Mouse (Mus musculus): Measurements from ENCODE around the gene Ftl1-ps1.

DNA sequence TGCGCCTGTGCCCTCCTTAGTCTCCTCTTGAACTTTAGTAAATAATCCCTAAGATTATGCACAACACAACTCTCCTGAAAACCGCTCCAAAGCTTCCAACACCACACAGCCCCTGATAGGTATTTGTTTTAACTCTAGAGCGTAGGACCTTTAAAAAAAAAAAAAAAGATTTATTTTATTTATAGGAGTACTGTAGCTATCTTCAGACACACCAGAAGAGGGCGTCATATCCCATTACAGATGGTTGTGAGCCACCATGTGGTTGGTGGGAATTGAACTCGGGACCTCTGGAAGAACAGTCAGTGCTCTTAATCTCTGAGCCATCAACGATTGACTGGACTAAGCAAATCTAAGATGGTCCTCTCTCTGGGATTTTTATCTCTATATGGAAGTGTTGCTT is 9.8 kb upstream of the Ftl1-ps1 start:
- TF ChIP-seq CTCF (IDR thresholded peaks at IDR 0.05; ENCODE audit: low read depth) (peak; percentile 37; the same call in 1 of the 2 replicates), EP300 (optimal IDR thresholded peaks at IDR 0.05) (no peak)

Measured in stomach, postnatal 0 days (tissue).